Mouse (Mus musculus) embryonic fibroblast, embryonic 13.5 days (primary cell): ENCODE measurements around the gene Siae. TPM values are rescaled to one million over a fixed set of nuclear protein-coding genes. Genes with fewer than 3 reads are reported as not detected.

Source experiments
- H3K27ac ChIP-seq: 2 replicates; pipeline ENCODE4 v1.5.1; 2012; ENCODE audit warnings: low read length, control low read depth, inconsistent platforms; ENCODE audit not compliant: insufficient read depth
- H3K4me1 ChIP-seq: 2 replicates; pipeline ENCODE4 v1.6.1; 2011; ENCODE audit warnings: low read length; ENCODE audit not compliant: control insufficient read depth, insufficient read depth
- H3K4me3 ChIP-seq: 2 replicates; pipeline ENCODE4 v1.5.1; 2011; ENCODE audit warnings: mild to moderate bottlenecking, control low read depth, low read length; ENCODE audit not compliant: insufficient read depth
- CTCF ChIP-seq: IDR thresholded peaks from 2 replicates; pipeline ENCODE4 v1.5.1; 2011; ENCODE audit warnings: mild to moderate bottlenecking, control low read depth, low read length, moderate library complexity, borderline replicate concordance; ENCODE audit not compliant: insufficient read depth
- POLR2A ChIP-seq: IDR thresholded peaks from 2 replicates; pipeline ENCODE4 v1.6.1; 2011; ENCODE audit warnings: low read depth, mild to moderate bottlenecking, control low read depth, low read length, moderate library complexity
- polyA plus RNA-seq: library from polyadenylated mRNA; stranded (reverse); fragments of >200 nt; gene quantifications from 2 replicates; pipeline ENCODE4 v1.2.4, GENCODE M21; 2011; ENCODE audit warnings: low read depth; ENCODE audit not compliant: missing spikeins, insufficient read length

Siae gene
- polyA plus RNA-seq, 1 experiment, result 16.1 TPM

GRCm38 (mm10) chr9:37598637-37599036, 43.1 kb downstream of the Siae start:
- H3K27ac ChIP-seq, result no peak overlapping the region
- H3K4me3 ChIP-seq, result no peak overlapping the region
- no peak for TF ChIP-seq CTCF
- TF ChIP-seq POLR2A, result no peak
- no peaks in the 10 kb centered on the region for H3K4me1 ChIP-seq

- H3K4me3 ChIP-seq, result no peak overlapping the region
- TF ChIP-seq CTCF, result no peak
- TF ChIP-seq POLR2A, result no peak
- no peak overlapping the region for H3K27ac ChIP-seq
- H3K4me1 ChIP-seq, result no peaks in the 10 kb centered on the region
These were observed 45.2 kb downstream of the Siae start for GRCm38 (mm10) chr9:37600538-37601205.

- Histone ChIP-seq H3K4me3 (no peak overlapping the region), H3K27ac (no peak overlapping the region), H3K4me1 (no peaks in the 10 kb centered on the region; the same call in 1 of the 2 replicates)
- TF ChIP-seq CTCF, result no peak
- TF ChIP-seq POLR2A, result no peak
These were observed 49.6 kb downstream of the Siae start for GRCm38 (mm10) chr9:37605089-37605488.

- Histone ChIP-seq H3K4me1 (no peaks in the 10 kb centered on the region; the same call in 1 of the 2 replicates), H3K4me3 (no peak overlapping the region), H3K27ac (no peak overlapping the region)
- TF ChIP-seq CTCF (no peak), POLR2A (no peak)
These were observed 54.1 kb downstream of the Siae start for GRCm38 (mm10) chr9:37609558-37609957.

- Histone ChIP-seq H3K4me1 (no peaks in the 10 kb centered on the region; the same call in 1 of the 2 replicates), H3K27ac (no peak within 1 kb of the TSS), H3K4me3 (peak within 1 kb of the TSS; percentile 94)
- TF ChIP-seq CTCF (no peak), POLR2A (peak; percentile 38)
These were observed 57.8 kb downstream of the Siae start, which contains the start of gene Spa17 for GRCm38 (mm10) chr9:37613182-37613910. TSS of gene Spa17 (minus strand) at chr9:37613722.

GRCm38 (mm10) chr9:37613911-37614280, 58.4 kb downstream of the Siae start:
- TF ChIP-seq POLR2A (no peak), CTCF (no peak)
- Histone ChIP-seq H3K4me1 (no peaks in the 10 kb centered on the region; the same call in 1 of the 2 replicates), H3K27ac (no peak overlapping the region), H3K4me3 (peak overlapping the region; percentile 47)

GRCm38 (mm10) chr9:37614316-37614715, 58.8 kb downstream of the Siae start:
- no peak overlapping the region for H3K27ac ChIP-seq
- no peaks in the 10 kb centered on the region; the same call in 1 of the 2 replicates for H3K4me1 ChIP-seq
- no peak for TF ChIP-seq CTCF
- TF ChIP-seq POLR2A, result no peak
- no peak overlapping the region for H3K4me3 ChIP-seq

- Histone ChIP-seq H3K4me3 (no peak overlapping the region), H3K27ac (no peak overlapping the region), H3K4me1 (no peaks in the 10 kb centered on the region)
- TF ChIP-seq CTCF, result no peak
- no peak for TF ChIP-seq POLR2A
These were observed 59.7 kb downstream of the Siae start for GRCm38 (mm10) chr9:37615220-37615619.

- Histone ChIP-seq H3K27ac (no peak overlapping the region), H3K4me1 (no peaks in the 10 kb centered on the region), H3K4me3 (no peak overlapping the region)
- TF ChIP-seq CTCF, result peak; percentile 19; the same call in 1 of the 2 replicates
- TF ChIP-seq POLR2A, result no peak
These were observed 61.3 kb downstream of the Siae start for GRCm38 (mm10) chr9:37616770-37617169.

- H3K27ac ChIP-seq, result no peak overlapping the region
- H3K4me1 ChIP-seq, result no peaks in the 10 kb centered on the region
- no peak overlapping the region for H3K4me3 ChIP-seq
- no peak for TF ChIP-seq POLR2A
- no peak for TF ChIP-seq CTCF
These were observed 65.8 kb downstream of the Siae start for GRCm38 (mm10) chr9:37621290-37621689.

GRCm38 (mm10) chr9:37623981-37624380, 68.5 kb downstream of the Siae start:
- H3K27ac ChIP-seq, result no peak overlapping the region
- H3K4me3 ChIP-seq, result no peak overlapping the region
- TF ChIP-seq POLR2A (no peak), CTCF (no peak)
- no peaks in the 10 kb centered on the region for H3K4me1 ChIP-seq
